Mouse (Mus musculus) liver, postnatal 0 days (tissue): ENCODE measurements around the gene Ptger1.

ENCODE experiments used
- CTCF ChIP-seq: sonication (generic); IDR thresholded peaks from 2 replicates; pipeline ENCODE4 v1.5.1; 2016; ENCODE audit warnings: antibody characterized with exemption, low read depth
- EP300 ChIP-seq: IDR thresholded peaks from 2 replicates; pipeline ENCODE4 v1.6.1; 2016; ENCODE audit warnings: antibody characterized with exemption, low read depth, mild to moderate bottlenecking

DNA sequence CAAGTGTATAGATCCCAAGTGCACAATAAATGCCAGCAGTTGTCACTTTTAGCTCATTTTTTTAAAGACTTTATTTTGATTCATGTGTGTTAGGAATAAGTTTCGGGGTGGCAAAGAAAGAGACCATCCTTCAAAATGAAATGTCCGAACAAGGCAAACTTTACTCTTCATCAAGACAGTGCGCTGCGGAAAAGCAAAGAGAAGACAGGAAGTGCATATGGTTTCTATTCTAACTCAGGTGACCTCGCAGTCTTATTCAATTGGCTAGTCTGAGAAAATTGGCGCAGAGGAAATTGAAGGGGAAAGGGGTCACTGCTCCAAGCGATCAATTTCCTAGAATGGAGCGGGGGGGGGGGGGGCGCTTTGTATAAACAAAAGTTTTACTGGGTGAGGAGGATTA, 33.1 kb downstream of the Ptger1 start:
- TF ChIP-seq CTCF (no peak), EP300 (no peak)
